Mouse (Mus musculus) C2C12 (cell line): ENCODE results near the gene Nkiras2.

Source experiments
- CEBPB ChIP-seq: IDR thresholded peaks from one replicate; pipeline ENCODE4 v1.6.1; 2011; ENCODE audit warnings: low read depth, mild to moderate bottlenecking, control low read depth, moderate library complexity
- CTCF ChIP-seq: IDR thresholded peaks from one replicate; pipeline ENCODE4 v1.5.1; 2011; ENCODE audit not compliant: control insufficient read depth, insufficient read depth, insufficient read length
- FOSL1 ChIP-seq: IDR thresholded peaks from one replicate; pipeline ENCODE4 v1.8.0; 2011; ENCODE audit warnings: mild to moderate bottlenecking, low read length; ENCODE audit not compliant: poor library complexity, insufficient read depth, severe bottlenecking
- MAX ChIP-seq: IDR thresholded peaks from one replicate; pipeline ENCODE4 v1.6.1; 2011; ENCODE audit warnings: mild to moderate bottlenecking, control low read depth
- MYOD1 ChIP-seq: IDR thresholded peaks from one replicate; pipeline ENCODE4 v1.6.1; 2011; ENCODE audit warnings: low read depth; ENCODE audit not compliant: control insufficient read depth, insufficient read length
- MYOG ChIP-seq: IDR thresholded peaks from one replicate; pipeline ENCODE4 v1.6.1; 2011; ENCODE audit not compliant: control insufficient read depth, insufficient read length; ENCODE audit errors: extremely low read depth
- USF1 ChIP-seq: IDR thresholded peaks from one replicate; pipeline ENCODE4 v1.6.1; 2011; ENCODE audit warnings: low read depth, mild to moderate bottlenecking, control low read depth, moderate library complexity

DNA sequence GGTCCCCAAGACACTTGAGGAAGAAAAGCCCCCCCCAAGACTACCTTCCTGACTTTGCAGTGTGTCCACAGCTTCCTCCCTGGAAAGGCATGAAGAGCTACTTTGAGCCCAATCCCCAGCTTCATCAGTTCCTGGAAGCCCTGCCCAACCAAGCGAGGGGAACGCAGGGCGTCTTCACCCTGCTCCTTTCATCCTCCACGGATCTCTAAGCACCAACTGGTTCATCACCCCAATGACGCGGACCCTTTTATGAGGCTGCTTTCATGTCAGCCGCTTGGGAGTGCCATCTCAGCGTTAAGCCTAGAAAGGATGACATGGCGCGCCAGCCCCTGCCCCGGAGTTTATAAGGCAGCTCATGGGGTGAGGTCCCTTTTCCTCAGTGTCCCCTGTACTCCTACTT lies 938 bp downstream of the Nkiras2 start, which contains the start of gene Dnajc7:
- TF ChIP-seq CTCF (no peak), MYOG (no peak), MYOD1 (no peak), USF1 (no peak), MAX (no peak), FOSL1 (no peak), CEBPB (no peak)
